Mouse (Mus musculus): Measurements from ENCODE around the gene Mrpl34.

Gene Mrpl34

GRCm38 (mm10) chr8:71469411-71469810 is 4.7 kb downstream of the Mrpl34 start:
- DNase-seq (ENCODE audit: low spot score), result peak; percentile 48

DNA sequence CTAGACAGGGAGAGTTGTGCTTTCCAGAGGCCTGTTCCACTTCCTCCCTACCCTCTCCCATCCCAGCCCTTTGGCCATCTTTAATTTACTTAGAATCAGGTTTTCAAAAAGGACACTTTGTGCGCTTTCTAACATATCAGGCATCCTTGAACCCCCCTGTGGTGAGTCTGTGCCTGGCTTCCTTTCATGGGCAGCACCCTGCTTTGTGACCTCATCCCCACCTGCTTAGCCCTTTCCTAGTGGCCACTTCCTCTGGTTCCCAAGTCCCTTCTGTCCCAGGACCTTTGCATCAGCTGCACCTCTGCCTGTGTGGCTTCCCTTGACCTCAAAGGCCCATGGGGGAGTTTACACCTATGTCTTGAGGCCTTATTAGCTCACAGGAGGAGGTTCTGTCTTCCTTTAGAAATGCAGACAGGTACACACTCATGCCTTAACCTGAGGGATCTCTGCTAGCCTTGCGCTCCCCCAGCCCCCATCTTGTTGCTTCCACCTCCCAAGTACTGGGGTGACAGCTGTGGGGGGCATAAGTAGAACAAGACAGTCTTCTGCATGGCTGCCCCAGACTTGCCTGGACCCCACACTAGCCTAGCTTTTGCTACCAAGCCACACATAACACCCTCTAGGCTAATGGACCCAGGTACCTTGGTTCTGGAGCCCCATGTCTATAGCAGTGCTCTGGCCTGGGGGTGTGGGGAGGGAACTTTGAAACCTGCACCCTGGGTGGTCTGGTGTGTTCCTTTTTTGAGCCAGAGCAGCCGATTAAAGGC is 5.6 kb downstream of the Mrpl34 start:
- no peak for DNase-seq (ENCODE audit: low spot score)

DNA sequence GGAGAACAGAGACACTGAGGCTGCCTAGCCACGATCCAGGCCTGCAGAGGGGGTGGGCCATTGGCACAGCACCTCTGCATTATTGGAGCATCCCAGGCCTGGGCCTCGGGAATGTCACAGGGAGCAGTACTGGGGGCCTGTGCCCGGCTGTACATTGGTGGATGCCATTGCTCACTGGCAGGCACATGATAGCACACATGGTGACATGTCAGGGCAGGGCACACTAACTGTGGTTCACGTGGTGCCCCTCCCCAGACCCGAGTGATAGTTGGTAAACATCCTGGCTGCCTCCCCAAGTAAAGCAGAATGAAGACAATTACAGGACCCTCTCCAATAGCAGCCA is 6.1 kb downstream of the Mrpl34 start:
- DNase-seq (ENCODE audit: low spot score), result no peak

DNA sequence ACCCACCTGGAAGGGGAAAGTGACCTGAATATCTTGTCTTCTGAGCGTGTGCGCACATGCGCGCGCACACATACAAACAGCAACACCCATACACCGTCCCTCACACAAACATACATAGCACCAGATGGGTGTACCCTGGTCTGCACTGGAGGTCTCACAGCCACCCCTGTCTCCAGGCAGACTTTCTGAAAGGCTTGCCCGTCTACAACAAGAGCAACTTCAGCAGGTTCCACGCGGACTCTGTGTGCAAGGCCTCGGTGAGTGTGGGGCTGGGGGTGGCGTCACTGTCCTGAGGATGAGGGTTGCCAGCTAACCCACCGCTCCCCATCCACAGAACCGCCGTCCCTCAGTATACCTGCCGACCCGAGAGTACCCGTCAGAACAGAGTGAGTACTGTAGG is 7.1 kb downstream of the Mrpl34 start:
- DNase-seq (ENCODE audit: low spot score), result no peak

GRCm38 (mm10) chr8:71472601-71473386 is 8.0 kb downstream of the Mrpl34 start:
- no peak for DNase-seq (ENCODE audit: low spot score)

- no peak for DNase-seq (ENCODE audit: low spot score)
Observed at GRCm38 (mm10) chr8:71474344-71474743, 9.6 kb downstream of the Mrpl34 start.

GRCm38 (mm10) chr8:71474785-71475701 is 10.3 kb downstream of the Mrpl34 start:
- DNase-seq (ENCODE audit: low spot score), result no peak

- DNase-seq (ENCODE audit: low spot score), result no peak
Observed at GRCm38 (mm10) chr8:71475702-71476075, 10.9 kb downstream of the Mrpl34 start.

GRCm38 (mm10) chr8:71476099-71476940 is 11.6 kb downstream of the Mrpl34 start:
- peak; percentile 69 for DNase-seq (ENCODE audit: low spot score)

GRCm38 (mm10) chr8:71477196-71477845 is 12.6 kb downstream of the Mrpl34 start:
- DNase-seq (ENCODE audit: low spot score), result peak; percentile 48

- no peak for DNase-seq (ENCODE audit: low spot score)
Observed at GRCm38 (mm10) chr8:71478943-71479342, 14.2 kb downstream of the Mrpl34 start.

DNA sequence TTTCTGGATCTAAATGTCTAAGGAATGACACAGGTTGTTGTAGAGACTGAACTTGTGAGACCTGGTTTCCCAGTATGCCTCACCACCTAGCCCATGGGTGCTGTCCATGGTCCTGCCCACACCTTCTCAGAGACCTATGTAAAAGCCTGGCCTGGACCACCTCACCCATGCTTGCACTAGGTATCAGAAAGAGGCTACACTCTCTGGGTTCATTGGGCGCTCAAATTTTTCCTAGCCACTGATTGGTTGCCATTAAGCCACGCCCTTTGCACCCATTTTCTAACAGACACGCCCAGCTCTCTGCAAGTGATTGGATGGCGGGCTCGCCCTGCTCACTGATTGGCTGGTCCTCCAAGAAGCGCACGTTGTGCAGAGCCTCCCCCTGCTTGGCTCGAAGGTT is 19.2 kb downstream of the Mrpl34 start:
- no peak for DNase-seq (ENCODE audit: low spot score)

GRCm38 (mm10) chr8:71484736-71485135 is 20.0 kb downstream of the Mrpl34 start:
- DNase-seq (ENCODE audit: low spot score), result no peak

DNA sequence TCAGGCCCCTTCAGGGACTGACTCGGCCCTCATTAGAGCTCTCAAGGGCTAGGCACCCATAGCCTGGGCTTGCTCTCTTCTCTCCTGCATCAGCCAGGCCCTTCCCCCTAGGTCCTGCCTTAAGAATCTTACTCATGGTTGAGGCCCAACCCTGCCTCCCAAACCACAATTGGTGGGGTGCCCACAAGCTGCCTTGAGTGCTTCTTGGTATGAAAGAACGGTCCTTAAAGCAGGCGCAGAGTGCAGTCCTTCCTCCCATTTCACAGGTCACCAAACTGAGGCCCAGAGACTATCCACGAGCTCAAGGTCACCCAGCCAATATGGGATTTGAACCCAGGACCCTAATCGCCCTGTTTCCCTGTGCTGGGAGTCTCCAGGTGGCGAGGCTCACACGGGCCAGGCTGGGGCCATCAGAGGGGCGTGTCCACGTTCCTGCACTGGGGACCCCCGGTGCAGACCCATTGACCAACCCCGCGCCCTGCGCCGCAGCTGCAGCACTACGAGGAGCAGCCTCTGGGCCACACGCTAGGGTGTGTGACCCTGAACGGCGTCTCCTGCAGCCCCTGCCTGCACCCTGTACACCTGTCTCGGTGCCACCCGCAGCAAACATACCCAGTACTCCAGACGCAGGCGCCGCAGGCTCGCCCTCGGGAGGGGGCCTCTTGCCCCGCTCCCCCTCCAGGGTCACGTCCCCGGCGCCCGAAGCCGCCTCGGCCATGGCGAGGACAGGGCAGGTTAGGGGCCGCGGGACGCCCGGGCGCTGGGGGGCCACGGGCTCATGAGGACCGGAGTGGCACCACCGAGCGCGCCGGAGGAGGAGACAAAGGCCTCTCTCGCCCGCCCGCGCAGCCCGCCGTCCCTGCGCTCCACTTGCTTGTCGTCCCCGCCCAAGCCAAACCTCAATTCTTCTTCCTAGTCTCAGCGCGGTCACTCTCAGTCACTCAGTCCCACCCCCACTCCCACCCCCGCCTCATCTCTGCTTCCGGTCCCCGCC is 20.7 kb downstream of the Mrpl34 start, which contains the start of gene Ano8:
Gene Ano8 (minus strand): TSS at position 822 of the 994 bp plus-strand sequence.
- peak; percentile 89 for DNase-seq (ENCODE audit: low spot score)

GRCm38 (mm10) chr8:71486136-71486529 is 21.4 kb downstream of the Mrpl34 start:
- no peak for DNase-seq (ENCODE audit: low spot score)

DNA sequence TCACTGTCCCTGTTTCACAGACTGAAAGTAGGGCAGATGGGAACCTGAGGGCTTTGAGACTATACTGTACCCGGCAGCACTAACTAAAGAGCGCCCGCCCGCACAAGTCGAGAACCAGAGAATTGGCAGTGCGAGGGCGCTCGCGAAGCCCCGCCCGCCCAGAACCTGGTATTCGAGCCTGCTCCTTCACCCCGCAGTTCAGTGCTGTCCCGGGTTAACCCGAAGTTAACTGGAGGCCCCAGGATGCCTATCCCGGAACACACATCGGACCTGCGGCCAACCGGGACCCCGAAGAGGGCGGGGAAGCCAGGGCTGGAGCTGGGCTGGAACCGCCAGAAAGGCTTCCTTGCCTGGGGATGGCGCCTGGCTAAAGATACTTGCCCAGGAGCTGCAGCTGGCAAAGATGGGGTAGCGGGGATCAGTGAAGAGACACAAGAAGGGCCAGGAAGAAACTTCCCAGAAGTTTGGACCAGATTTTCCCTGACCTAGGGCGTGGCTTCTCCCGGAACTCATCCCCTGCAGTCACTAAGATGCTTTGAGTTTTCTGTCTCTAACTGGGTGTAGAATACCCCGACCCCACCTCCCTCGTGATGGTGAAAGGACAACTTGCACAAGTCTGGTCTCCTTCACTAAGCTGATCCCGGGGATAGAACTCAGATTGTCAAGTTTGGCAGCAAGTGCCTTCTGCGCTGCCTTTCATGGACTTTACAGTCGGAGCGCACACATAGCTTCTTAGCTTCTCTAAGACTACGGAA is 23.1 kb downstream of the Mrpl34 start, which contains the start of gene Gtpbp3:
Gene Gtpbp3 (plus strand): TSS at position 413 of the 755 bp plus-strand sequence.
- DNase-seq (ENCODE audit: low spot score), result peak; percentile 76

- peak; percentile 89 for DNase-seq (ENCODE audit: low spot score)
Observed at GRCm38 (mm10) chr8:71488454-71488853, 23.7 kb downstream of the Mrpl34 start.

DNA sequence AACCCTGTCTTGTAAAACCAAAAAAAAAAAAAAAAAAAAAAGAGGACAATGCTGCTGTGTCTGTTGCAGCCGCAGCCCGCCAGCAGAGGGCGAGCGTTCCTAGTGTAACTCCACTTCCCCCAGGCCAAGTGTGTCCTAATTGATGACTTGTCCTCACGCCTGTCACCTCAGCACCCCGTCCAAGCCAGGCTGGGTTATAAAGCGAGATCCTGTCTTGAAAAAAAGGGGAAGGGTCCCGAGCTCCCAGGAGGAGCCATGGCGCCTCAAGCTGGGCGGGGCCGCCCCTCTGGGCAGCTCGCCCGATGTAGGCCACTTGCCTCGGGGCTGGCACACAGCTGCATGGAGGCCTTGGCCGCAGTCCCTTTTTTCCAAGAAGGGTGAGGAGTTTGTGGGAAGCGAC is 30.3 kb downstream of the Mrpl34 start:
- peak; percentile 70 for DNase-seq (ENCODE audit: low spot score)

GRCm38 (mm10) chr8:71495811-71496210 is 31.1 kb downstream of the Mrpl34 start:
- DNase-seq (ENCODE audit: low spot score), result no peak

All from T-cell, adult 2 months (primary cell).